Mouse (Mus musculus) olfactory bulb, adult 2 months (tissue): ENCODE data around the gene Mapk9. TPM values are rescaled to one million over a fixed set of nuclear protein-coding genes. Genes with fewer than 3 reads are reported as not detected.

Experiments
- H3K27ac ChIP-seq: fragments of 200-500 bp; 2 replicates; pipeline ENCODE4 v1.5.1; 2012; ENCODE audit warnings: low read depth, low read length; ENCODE audit not compliant: insufficient read depth
- H3K4me1 ChIP-seq: fragments of 200-500 bp; 2 replicates; pipeline ENCODE4 v1.6.1; 2012; ENCODE audit warnings: low read length; ENCODE audit not compliant: control insufficient read depth, insufficient read depth
- H3K4me3 ChIP-seq: fragments of 200-500 bp; 2 replicates; pipeline ENCODE4 v1.5.1; 2012; ENCODE audit warnings: mild to moderate bottlenecking, low read depth, low read length, moderate library complexity; ENCODE audit not compliant: insufficient read depth
- CTCF ChIP-seq: fragments of 200-500 bp; IDR thresholded peaks from 2 replicates; pipeline ENCODE4 v1.5.1; 2012; ENCODE audit warnings: low read depth, mild to moderate bottlenecking, low read length, moderate library complexity; ENCODE audit not compliant: insufficient read depth
- POLR2A ChIP-seq: fragments of 200-500 bp; IDR thresholded peaks from 2 replicates; pipeline ENCODE4 v1.6.1; 2012; ENCODE audit warnings: mild to moderate bottlenecking, low read depth, low read length, moderate library complexity; ENCODE audit not compliant: insufficient read depth
- WGBS: fragments of 180-500 bp; shearing (Covaris S2); methylation state at CpG from one replicate; pipeline ENCODE4 v1.1.7; 2018; 5-methylcytosine and 5-hydroxymethylcytosine counted together
- polyA plus RNA-seq: library from polyadenylated mRNA; stranded (reverse); fragments of >200 nt; gene quantifications from 2 replicates; pipeline ENCODE4 v1.2.4, GENCODE M21; 2012; ENCODE audit warnings: low replicate concordance; ENCODE audit not compliant: missing spikeins, insufficient read depth, insufficient read length

Mapk9 gene
- polyA plus RNA-seq, 1 experiment: not detected

DNA sequence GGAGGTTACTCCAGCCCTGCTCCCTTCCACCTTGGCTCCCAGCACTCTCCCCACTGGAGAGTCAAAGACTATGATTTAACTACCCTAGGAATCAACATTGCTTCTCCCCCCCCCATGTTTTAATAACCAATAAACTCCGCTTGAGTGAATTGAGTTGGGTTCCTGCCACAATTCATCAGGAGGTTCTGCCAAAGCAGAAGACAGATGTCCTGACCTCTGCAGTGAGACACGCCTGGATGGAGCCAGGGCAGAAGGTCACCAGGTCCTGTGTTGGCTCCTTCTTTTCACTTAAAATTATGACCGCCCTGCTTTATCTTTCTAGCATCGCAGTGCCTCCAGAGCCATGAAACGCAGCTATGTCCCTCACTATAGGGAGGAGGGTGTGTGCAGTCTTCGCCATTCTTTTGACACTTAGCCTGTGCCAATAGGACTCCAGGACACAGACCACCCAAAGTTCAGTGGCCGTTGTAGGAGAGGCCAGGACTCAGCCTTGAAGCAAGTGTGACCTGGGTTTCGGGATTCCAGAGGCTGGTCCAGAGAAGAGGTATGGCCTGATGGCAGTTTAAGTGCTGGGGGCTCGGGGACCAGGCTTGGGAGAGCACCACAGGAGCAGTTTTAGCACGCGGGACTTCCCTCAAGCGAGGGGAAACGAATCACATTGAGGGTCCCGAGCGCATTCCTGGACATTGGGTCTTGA is 54.6 kb downstream of the Mapk9 start:
- Histone ChIP-seq H3K4me1 (peaks cover 10% of the 10 kb centered on the region), H3K27ac (no peak overlapping the region), H3K4me3 (peak overlapping the region; percentile 66)
- TF ChIP-seq CTCF: no peak
- no peak for TF ChIP-seq POLR2A
- 30% methylated on average over 15 of the region's 15 CpGs for WGBS

DNA sequence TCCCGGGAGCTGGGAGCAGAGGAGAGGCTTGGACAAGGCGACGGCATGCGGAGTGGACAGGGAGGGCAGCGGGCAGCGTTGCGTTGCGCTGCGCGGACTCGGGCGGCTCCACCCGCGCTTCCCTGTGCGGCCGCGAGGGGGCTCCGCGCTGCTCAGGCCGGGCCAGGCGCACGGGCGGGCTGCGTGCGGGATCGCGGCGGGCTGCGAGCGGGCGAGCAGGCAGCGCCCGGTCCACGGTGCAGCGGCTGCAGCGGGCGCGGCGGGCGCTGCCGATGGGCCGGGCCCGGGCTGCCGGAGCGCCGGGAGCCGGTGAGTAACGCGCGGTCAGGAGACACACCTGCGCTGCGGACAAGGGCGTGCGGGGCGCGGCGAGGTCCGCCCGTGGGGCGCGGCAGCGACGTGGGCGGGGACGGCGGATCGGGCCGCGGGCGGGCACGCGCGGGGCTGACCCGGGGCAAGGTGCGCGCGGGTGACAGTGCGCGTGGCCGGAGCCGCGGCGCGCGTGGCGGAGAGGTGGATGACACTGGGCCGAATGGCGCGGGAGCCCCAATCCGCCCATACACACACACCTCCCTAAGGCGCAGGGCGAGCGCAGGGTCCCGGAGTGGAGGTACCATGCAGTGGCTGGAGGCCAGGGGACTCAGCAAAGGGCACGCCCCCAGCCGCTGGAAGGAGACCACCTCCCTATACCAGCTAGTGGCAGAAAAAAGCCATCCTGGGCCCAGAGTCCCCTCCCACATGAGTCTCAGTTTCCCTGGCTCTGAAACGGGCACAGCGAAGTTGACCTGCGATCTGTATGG is 55.3 kb downstream of the Mapk9 start, which contains the start of gene Rasgef1c:
Gene Rasgef1c, plus strand, starts transcription at position 177 of the 800 bp plus-strand sequence.
- Histone ChIP-seq H3K4me3 (peak within 1 kb of the TSS; percentile 66), H3K27ac (no peak within 1 kb of the TSS), H3K4me1 (peaks cover 10% of the 10 kb centered on the region)
- TF ChIP-seq POLR2A: 0 out of 2 replicates have a peak, but pooled peaks have one; percentile 34
- peak; percentile 85 for TF ChIP-seq CTCF
- 4% methylated on average over 99 of the region's 99 CpGs for WGBS

GRCm38 (mm10) chr11:49903333-49903732 is 56.8 kb downstream of the Mapk9 start:
- 18% methylated on average over 7 of the region's 7 CpGs for WGBS
- peak overlapping the region; percentile 66; the same call in 1 of the 2 replicates for H3K4me3 ChIP-seq
- no peak overlapping the region for H3K27ac ChIP-seq
- H3K4me1 ChIP-seq: peaks cover 10% of the 10 kb centered on the region
- TF ChIP-seq POLR2A (no peak), CTCF (peak; percentile 68)

- 35% methylated on average over 15 of the region's 15 CpGs for WGBS
- TF ChIP-seq CTCF (no peak), POLR2A (no peak)
- peak overlapping the region; percentile 8; the same call in 1 of the 2 replicates for H3K27ac ChIP-seq
- no peak overlapping the region for H3K4me3 ChIP-seq
- H3K4me1 ChIP-seq: peaks cover 12% of the 10 kb centered on the region
Measured at GRCm38 (mm10) chr11:49918521-49919180, 72.1 kb downstream of the Mapk9 start.

DNA sequence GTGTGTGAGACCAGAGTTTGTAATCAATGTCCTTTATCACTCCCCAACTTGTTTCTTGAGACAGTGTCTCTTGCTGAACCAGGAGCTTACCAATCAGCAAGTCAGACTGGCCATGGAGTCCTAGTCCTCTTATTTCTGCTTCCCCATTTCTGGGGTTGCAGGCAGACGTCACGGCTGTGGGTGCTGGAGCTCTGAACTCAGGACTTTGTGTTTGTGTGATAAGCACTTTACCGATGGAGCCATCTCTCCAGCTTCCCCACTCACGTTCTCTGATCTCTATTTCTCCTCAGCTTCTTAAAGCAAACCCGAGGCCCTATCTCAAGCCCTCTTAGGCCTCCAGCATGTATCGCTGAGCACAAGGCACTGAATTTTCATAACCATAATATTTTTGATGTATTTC is 72.8 kb downstream of the Mapk9 start:
- Histone ChIP-seq H3K27ac (no peak overlapping the region), H3K4me1 (peaks cover 13% of the 10 kb centered on the region), H3K4me3 (no peak overlapping the region)
- TF ChIP-seq CTCF: no peak
- TF ChIP-seq POLR2A: no peak
- WGBS: 96% methylated on average over 6 of the region's 6 CpGs

DNA sequence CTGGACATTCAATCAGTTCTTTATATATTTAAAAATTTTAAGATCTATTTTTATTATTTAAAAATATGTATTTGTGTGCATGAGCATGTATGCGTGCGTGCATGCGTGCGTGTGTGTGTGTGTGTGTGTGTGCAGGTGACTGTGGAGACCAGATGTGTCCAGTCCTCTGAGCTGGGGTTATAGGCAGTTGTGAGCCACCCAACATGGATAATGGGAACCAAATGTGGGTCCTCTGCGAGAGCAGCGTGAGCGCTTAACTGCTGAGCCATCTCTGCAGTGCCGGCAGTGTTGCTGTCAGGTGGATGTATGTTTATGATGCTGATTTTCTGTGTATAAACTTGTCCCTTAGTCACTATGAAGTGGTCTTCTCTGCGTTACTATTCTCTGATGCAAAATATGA is 77.0 kb downstream of the Mapk9 start:
- TF ChIP-seq POLR2A: no peak
- TF ChIP-seq CTCF: no peak
- WGBS: 87% methylated on average over 9 of the region's 9 CpGs
- H3K4me1 ChIP-seq: peaks cover 26% of the 10 kb centered on the region
- no peak overlapping the region for H3K4me3 ChIP-seq
- H3K27ac ChIP-seq: no peak overlapping the region

DNA sequence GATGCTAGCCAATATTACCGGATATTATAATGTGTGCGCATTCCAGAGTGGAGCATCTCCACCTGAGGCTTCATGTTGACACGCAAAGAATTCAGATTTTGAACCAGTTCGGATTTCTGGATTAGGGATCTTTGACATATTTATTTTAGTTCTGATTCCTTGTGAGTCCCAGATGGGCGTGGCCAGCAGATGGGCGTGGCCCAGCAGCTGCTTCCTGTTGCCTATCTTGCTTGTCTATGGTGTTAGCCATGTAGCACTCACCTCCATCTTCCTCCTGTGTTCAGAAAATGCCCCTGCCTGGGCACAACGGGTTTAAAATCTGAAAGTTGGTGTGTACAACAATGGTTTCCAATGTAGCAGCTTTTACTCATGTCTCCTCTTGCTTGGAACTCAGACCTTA is 79.6 kb downstream of the Mapk9 start:
- peaks cover 27% of the 10 kb centered on the region for H3K4me1 ChIP-seq
- H3K27ac ChIP-seq: peak overlapping the region; percentile 60; the same call in 1 of the 2 replicates
- 79% methylated on average over 7 of the region's 7 CpGs for WGBS
- TF ChIP-seq POLR2A (no peak), CTCF (no peak)
- H3K4me3 ChIP-seq: no peak overlapping the region

DNA sequence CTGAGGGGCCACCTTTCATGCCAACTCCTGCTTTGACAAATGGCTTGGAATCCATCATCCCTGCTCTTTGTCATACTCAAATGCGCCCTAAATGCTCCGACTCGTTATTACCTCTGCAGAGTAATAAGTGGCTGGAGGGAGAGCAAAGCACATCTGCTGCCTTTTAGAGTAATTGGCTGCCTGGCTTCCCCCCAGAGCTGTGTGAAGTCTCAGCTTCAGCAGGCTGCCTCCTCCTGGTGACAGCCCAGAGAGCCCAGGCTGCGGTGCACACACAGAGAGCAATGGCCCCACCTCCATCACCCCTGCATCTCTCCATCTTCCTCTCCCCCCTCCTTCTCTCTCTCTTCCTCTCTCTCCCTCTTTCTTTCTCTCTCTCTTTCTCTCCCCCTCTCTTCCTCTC is 80.6 kb downstream of the Mapk9 start:
- Histone ChIP-seq H3K4me3 (no peak overlapping the region), H3K4me1 (peaks cover 37% of the 10 kb centered on the region), H3K27ac (peak overlapping the region; percentile 60)
- TF ChIP-seq CTCF (no peak), POLR2A (no peak)
- WGBS: 6% methylated on average over 4 of the region's 4 CpGs
